Mouse (Mus musculus) cerebellum, adult 11 months (tissue): ENCODE results near the gene Bnipl.

ENCODE experiments used
- DNase-seq: peaks from one replicate; pipeline ENCODE4 v3.0.0; 2022

Bnipl gene

GRCm38 (mm10) chr3:95277149-95277551 lies 26.2 kb upstream of the Bnipl start:
- no peak for DNase-seq

GRCm38 (mm10) chr3:95276428-95276934 lies 25.5 kb upstream of the Bnipl start:
- no peak for DNase-seq

GRCm38 (mm10) chr3:95275161-95275560 lies 24.2 kb upstream of the Bnipl start:
- no peak for DNase-seq

- no peak for DNase-seq
Observed at GRCm38 (mm10) chr3:95274453-95274852, 23.5 kb upstream of the Bnipl start.

GRCm38 (mm10) chr3:95273471-95273870 lies 22.5 kb upstream of the Bnipl start:
- DNase-seq, result peak; percentile 92

- no peak for DNase-seq
Observed at GRCm38 (mm10) chr3:95270766-95271364, 19.9 kb upstream of the Bnipl start.

GRCm38 (mm10) chr3:95269789-95270188 lies 18.8 kb upstream of the Bnipl start:
- DNase-seq, result no peak

- DNase-seq, result no peak
Observed at GRCm38 (mm10) chr3:95267855-95268254, 16.9 kb upstream of the Bnipl start.

- no peak for DNase-seq
Observed at GRCm38 (mm10) chr3:95266052-95266451, 15.1 kb upstream of the Bnipl start.

- no peak for DNase-seq
Observed at GRCm38 (mm10) chr3:95264724-95265123, 13.7 kb upstream of the Bnipl start.

- DNase-seq, result no peak
Observed at GRCm38 (mm10) chr3:95263089-95263739, 12.2 kb upstream of the Bnipl start.

GRCm38 (mm10) chr3:95261975-95262374 lies 11.0 kb upstream of the Bnipl start:
- DNase-seq, result no peak

- no peak for DNase-seq
Observed at GRCm38 (mm10) chr3:95256931-95257330, 5.9 kb upstream of the Bnipl start.

GRCm38 (mm10) chr3:95250361-95250760 lies 632 bp downstream of the Bnipl start:
- peak; percentile 84 for DNase-seq

- no peak for DNase-seq
Observed at GRCm38 (mm10) chr3:95247660-95248336, 3.2 kb downstream of the Bnipl start.

GRCm38 (mm10) chr3:95246465-95247231 lies 4.3 kb downstream of the Bnipl start:
- peak; percentile 41 for DNase-seq

- DNase-seq, result no peak
Observed at GRCm38 (mm10) chr3:95243086-95243485, 7.9 kb downstream of the Bnipl start.

GRCm38 (mm10) chr3:95241498-95241897 lies 9.5 kb downstream of the Bnipl start, which contains the start of gene Gm128:
Gene Gm128, minus strand, starts transcription at chr3:95241598.
- DNase-seq, result no peak

GRCm38 (mm10) chr3:95240900-95241299 lies 10.1 kb downstream of the Bnipl start:
- no peak for DNase-seq

GRCm38 (mm10) chr3:95239971-95240370 lies 11.0 kb downstream of the Bnipl start:
- no peak for DNase-seq

- DNase-seq, result no peak
Observed at GRCm38 (mm10) chr3:95239022-95239421, 12.0 kb downstream of the Bnipl start.

- DNase-seq, result no peak
Observed at GRCm38 (mm10) chr3:95237541-95238099, 13.4 kb downstream of the Bnipl start.
